Mouse (Mus musculus) cerebellum, adult 18-20 months (tissue): ENCODE measurements around the gene Olfr902.
"Not testable (repeated sequence)": the region's sequence is repeated elsewhere in the genome, so short reads cannot be mapped to it uniquely, and the experiment has no call there.

ENCODE experiments used
- DNase-seq, 2 experiments: peaks; one replicate each; pipeline ENCODE4 v3.0.0; 2021

Olfr902 gene

GRCm38 (mm10) chr9:38447352-38447751 lies at the start of gene Olfr902:
Olfr902 (plus strand) TSS chr9:38447652.
- DNase-seq: no peak

DNA sequence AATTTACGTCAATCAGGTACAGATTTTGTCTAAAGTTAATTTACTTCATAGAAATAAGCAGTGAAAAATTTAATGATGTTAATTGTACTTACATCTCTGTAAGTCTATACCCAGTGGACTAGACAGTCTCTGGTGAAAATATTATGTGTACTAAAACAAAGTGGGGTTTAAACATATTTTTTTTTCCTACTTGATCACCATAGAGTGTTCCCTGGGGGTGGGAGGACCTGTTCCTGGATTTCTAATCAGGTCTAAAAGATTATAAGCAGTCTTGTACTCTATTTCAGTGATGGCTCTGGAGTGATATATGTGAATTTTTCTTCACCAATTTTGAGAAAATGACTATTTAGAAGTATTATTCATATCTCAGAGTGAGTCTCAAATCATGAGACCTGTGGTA lies 46.1 kb upstream of the Olfr902 start, which contains the start of gene Olfr147:
Gene Olfr147 (plus strand): TSS at position 301 of the 400 bp plus-strand sequence.
- no peak for DNase-seq

- not testable (repeated sequence) for DNase-seq
These were observed 40.0 kb upstream of the Olfr902 start for GRCm38 (mm10) chr9:38407502-38407901.

GRCm38 (mm10) chr9:38413502-38413901 lies 34.0 kb upstream of the Olfr902 start:
- DNase-seq: not testable (repeated sequence)

- DNase-seq: no peak
These were observed 23.7 kb upstream of the Olfr902 start for GRCm38 (mm10) chr9:38423801-38424200.

DNA sequence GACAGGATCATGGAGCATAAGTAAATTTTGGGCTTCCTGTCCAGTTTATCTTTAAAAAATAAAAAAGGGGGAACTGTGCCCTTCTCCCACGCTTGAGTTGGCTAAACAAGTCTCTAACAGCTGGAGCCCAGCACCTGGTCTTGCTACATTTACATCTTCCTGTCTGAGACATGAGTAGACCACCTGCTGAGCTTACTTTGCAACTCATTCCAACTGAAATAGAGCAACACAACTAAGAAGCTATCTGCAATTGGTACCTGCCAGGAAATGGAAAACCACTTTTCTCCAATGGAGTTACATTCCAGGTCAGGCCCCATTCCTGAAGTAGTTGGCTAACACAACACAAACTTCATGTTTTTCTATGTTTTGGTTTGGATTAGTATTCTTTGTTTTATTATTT lies 20.4 kb upstream of the Olfr902 start:
- DNase-seq: no peak

- no peak for DNase-seq
These were observed 18.3 kb upstream of the Olfr902 start, which contains the start of gene Olfr901 for GRCm38 (mm10) chr9:38429155-38429554. Olfr901 (plus strand) TSS chr9:38429455.

DNA sequence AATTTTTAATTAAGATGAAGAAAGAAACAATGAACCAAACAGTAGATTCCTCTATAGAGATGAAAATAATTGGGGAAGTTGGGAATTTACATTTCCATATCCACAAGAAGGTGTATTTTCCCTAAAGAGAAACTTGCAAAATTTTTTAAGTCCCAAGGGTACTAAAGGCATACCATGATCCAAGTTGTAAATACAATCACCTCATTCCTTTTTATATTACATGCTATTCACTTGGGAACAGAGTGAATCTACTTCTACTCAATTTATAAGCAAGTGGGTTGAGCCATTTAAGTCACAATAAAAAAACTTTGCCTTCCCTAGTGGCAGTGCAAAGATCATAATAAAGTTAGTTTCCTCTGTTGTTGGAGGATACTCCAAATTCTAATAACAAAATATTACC lies 15.4 kb downstream of the Olfr902 start, which contains the start of gene Olfr904:
Gene Olfr904 (plus strand): TSS at position 301 of the 400 bp plus-strand sequence.
- no peak for DNase-seq

DNA sequence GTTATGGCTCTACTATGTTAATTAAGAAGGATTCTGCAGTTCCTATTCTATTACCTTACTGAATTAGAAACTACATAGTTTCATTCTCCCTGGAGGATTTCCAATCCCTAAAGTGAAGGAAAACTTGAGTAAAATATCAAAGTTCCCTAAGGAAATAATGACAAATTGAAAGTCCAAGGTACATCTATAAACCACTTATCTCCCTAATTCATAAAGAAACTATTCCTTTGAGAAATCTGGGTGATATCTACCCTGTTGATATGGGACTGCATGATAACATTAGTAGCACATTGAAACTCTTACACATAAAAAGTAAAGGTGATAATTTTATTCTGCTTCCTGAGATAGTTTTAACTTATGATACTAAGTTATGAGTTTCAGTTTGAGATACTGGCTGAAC lies 23.4 kb downstream of the Olfr902 start, which contains the start of gene Olfr905:
Gene Olfr905 (plus strand): TSS at position 301 of the 400 bp plus-strand sequence.
- DNase-seq: no peak

DNA sequence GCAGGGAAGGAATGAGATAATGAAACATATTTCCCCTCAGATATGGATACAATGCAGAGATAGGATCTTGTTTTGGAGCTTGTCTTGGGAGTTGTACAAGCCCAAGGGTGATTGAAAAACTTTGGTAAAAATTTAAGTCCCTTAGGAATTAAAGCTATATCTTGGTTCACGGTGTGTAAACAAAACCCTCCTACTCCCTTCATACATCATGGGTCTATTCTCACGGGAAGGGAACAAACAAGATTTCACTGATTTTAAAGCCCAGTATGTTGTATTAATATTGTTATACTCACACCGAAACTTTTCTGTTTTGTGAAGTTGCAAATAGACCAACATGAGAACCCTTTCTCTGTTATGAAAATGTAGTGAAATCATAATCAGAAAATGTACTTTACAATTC lies 39.3 kb downstream of the Olfr902 start, which contains the start of gene Olfr906:
Gene Olfr906 (plus strand): TSS at position 301 of the 400 bp plus-strand sequence.
- DNase-seq: no peak

- no peak for DNase-seq
These were observed 48.0 kb downstream of the Olfr902 start, which contains the start of gene Olfr907 for GRCm38 (mm10) chr9:38495501-38495900. Olfr907 (plus strand) TSS chr9:38495801.
